Mouse (Mus musculus): ENCODE results near the gene Sgtb.

DNA sequence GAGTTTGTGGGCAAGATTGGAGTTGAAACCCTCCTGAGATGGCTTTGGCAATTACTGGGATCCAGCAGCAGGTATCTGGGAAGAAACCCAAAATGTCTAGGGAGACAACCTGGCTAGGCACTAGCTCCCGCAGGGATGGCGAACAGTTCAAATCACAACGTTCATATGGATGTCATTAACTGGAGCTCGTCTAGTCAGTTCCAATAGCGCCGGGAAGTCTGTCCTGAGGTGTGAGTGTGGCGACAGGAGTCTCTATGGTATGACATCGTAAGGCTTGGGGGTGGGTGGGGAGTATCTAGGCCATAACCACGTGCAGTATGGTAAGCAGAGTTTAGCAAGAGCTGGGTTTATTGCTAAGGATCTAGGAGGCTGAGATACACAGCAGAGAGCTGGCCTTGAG lies 46.5 kb upstream of the Sgtb start:
- TF ChIP-seq POLR2A (IDR thresholded peaks at IDR 0.05; ENCODE audit: control insufficient read depth, extremely low read depth, insufficient read depth, low read length, poor library complexity), result no peak
- TF ChIP-seq CTCF (IDR thresholded peaks at IDR 0.05; ENCODE audit: borderline replicate concordance, control insufficient read depth, extremely low read depth, insufficient read depth, low read length, poor library complexity), result no peak

Measured in thymus, adult 2 months (tissue).